Mouse (Mus musculus) MEL (cell line): ENCODE data around the gene Tex9. TPM values are rescaled to one million over a fixed set of nuclear protein-coding genes. Genes with fewer than 3 reads are reported as not detected.

Source experiments
- DNase-seq: peaks from one replicate; pipeline ENCODE4 v3.0.0; 2011; ENCODE audit warnings: low read depth, low spot score
- H3K27ac ChIP-seq: 2 replicates; pipeline ENCODE4 v1.5.1; 2012; ENCODE audit warnings: low read depth, mild to moderate bottlenecking, control low read depth, low read length, moderate library complexity; ENCODE audit not compliant: control insufficient read depth
- H3K27me3 ChIP-seq, 2 experiments: fragments of 150-350 bp in 1 of 2; sonication (generic) in 1 of 2; 2 replicates each; pipeline ENCODE4 v1.6.1; 2012; ENCODE audit warnings: low read length in 2 of 2, mild to moderate bottlenecking in 2 of 2, improper control_type of control experiment in 1 of 2, moderate library complexity in 1 of 2; ENCODE audit not compliant: insufficient read depth in 2 of 2, control insufficient read depth in 1 of 2
- H3K36me3 ChIP-seq, 2 experiments: 2 replicates each; pipeline ENCODE4 v1.6.1; 2012 to 2014; ENCODE audit warnings: low read length in 2 of 2, improper control_type of control experiment in 1 of 2, inconsistent platforms in 1 of 2, mild to moderate bottlenecking in 1 of 2; ENCODE audit not compliant: insufficient read depth in 2 of 2, control insufficient read depth in 1 of 2
- H3K4me1 ChIP-seq, 2 experiments: fragments of 150-350 bp in 1 of 2; sonication (generic) in 1 of 2; 2 replicates each; pipeline ENCODE4 v1.6.1; 2012; ENCODE audit warnings: low read length in 2 of 2, improper control_type of control experiment in 1 of 2, mild to moderate bottlenecking in 1 of 2; ENCODE audit not compliant: insufficient read depth in 2 of 2, control insufficient read depth in 1 of 2
- H3K4me3 ChIP-seq, 2 experiments: fragments of 150-350 bp in 1 of 2; sonication (generic) in 1 of 2; 2 replicates each; pipeline ENCODE4 v1.5.1; 2012; ENCODE audit warnings: low read depth in 2 of 2, low read length in 2 of 2, mild to moderate bottlenecking in 2 of 2, moderate library complexity in 2 of 2, control low read depth in 1 of 2, improper control_type of control experiment in 1 of 2; ENCODE audit not compliant: control insufficient read depth in 1 of 2, insufficient read depth in 1 of 2
- H3K79me2 ChIP-seq: 2 replicates; pipeline ENCODE4 v1.6.1; 2012; ENCODE audit warnings: mild to moderate bottlenecking, low read length, moderate library complexity; ENCODE audit not compliant: control insufficient read depth, poor library complexity, insufficient read depth
- H3K9ac ChIP-seq: 2 replicates; pipeline ENCODE4 v1.6.1; 2012; ENCODE audit warnings: low read depth, mild to moderate bottlenecking, control low read depth, low read length, moderate library complexity; ENCODE audit not compliant: control insufficient read depth, poor library complexity, severe bottlenecking
- H3K9me3 ChIP-seq: fragments of 150-350 bp; sonication (generic); replicated peaks from 2 replicates; pipeline ENCODE4 v1.6.1; 2012; ENCODE audit warnings: mild to moderate bottlenecking, low read length, improper control_type of control experiment, moderate library complexity; ENCODE audit not compliant: insufficient read depth
- BHLHE40 ChIP-seq: IDR thresholded peaks from 2 replicates; pipeline ENCODE4 v1.6.1; 2012; ENCODE audit warnings: low read depth, mild to moderate bottlenecking, inconsistent platforms, low read length, improper control_type of control experiment, borderline replicate concordance
- CHD1 ChIP-seq: IDR thresholded peaks from 2 replicates; pipeline ENCODE4 v1.6.1; 2012; ENCODE audit warnings: low read depth, mild to moderate bottlenecking, inconsistent platforms, low read length, improper control_type of control experiment
- CHD2 ChIP-seq: IDR thresholded peaks from 2 replicates; pipeline ENCODE4 v1.6.1; 2011; ENCODE audit warnings: low read length, improper control_type of control experiment
- CTCF ChIP-seq, 3 experiments: IDR thresholded peaks in 2 of 3; conservative IDR thresholded peaks in 1 of 3; 2 replicates each; pipeline ENCODE4 v1.5.1; 2011 to 2012; ENCODE audit warnings: low read length in 3 of 3, low read depth in 2 of 3, mild to moderate bottlenecking in 2 of 3, improper control_type of control experiment in 1 of 3, inconsistent platforms in 1 of 3, mixed read lengths in 1 of 3, moderate library complexity in 1 of 3; ENCODE audit not compliant: control insufficient read depth in 1 of 3, insufficient read depth in 1 of 3, poor library complexity in 1 of 3, severe bottlenecking in 1 of 3
- E2F4 ChIP-seq: IDR thresholded peaks from 2 replicates; pipeline ENCODE4 v1.6.1; 2011; ENCODE audit warnings: low read depth, low read length, improper control_type of control experiment, borderline replicate concordance
- ELF1 ChIP-seq: IDR thresholded peaks from 2 replicates; pipeline ENCODE4 v1.6.1; 2014; ENCODE audit warnings: low read depth, mild to moderate bottlenecking, inconsistent platforms, low read length, improper control_type of control experiment, moderate library complexity
- EP300 ChIP-seq, 2 experiments: IDR thresholded peaks; 2 replicates each; pipeline ENCODE4 v1.6.1; 2011; ENCODE audit warnings: improper control_type of control experiment in 2 of 2, low read length in 2 of 2, low read depth in 1 of 2, mild to moderate bottlenecking in 1 of 2
- ETS1 ChIP-seq: IDR thresholded peaks from 2 replicates; pipeline ENCODE4 v1.6.1; 2012; ENCODE audit warnings: low read depth, mild to moderate bottlenecking, inconsistent platforms, low read length, improper control_type of control experiment, moderate library complexity
- GABPA ChIP-seq: IDR thresholded peaks from 2 replicates; pipeline ENCODE4 v1.6.1; 2012; ENCODE audit warnings: low read depth, mild to moderate bottlenecking, inconsistent platforms, low read length, improper control_type of control experiment, moderate library complexity
- GATA1 ChIP-seq: IDR thresholded peaks from 2 replicates; pipeline ENCODE4 v1.6.1; 2011; ENCODE audit warnings: low read depth, low read length, improper control_type of control experiment
- HCFC1 ChIP-seq: IDR thresholded peaks from 2 replicates; pipeline ENCODE4 v1.6.1; 2012; ENCODE audit warnings: low read depth, mild to moderate bottlenecking, inconsistent platforms, low read length, improper control_type of control experiment, moderate library complexity
- JUND ChIP-seq: IDR thresholded peaks from 2 replicates; pipeline ENCODE4 v1.6.1; 2011; ENCODE audit warnings: low read depth, mild to moderate bottlenecking, improper control_type of control experiment, low read length
- MAFK ChIP-seq: IDR thresholded peaks from 2 replicates; pipeline ENCODE4 v1.6.1; 2011; ENCODE audit warnings: low read depth, mild to moderate bottlenecking, low read length, improper control_type of control experiment, borderline replicate concordance
- MAX ChIP-seq: IDR thresholded peaks from 2 replicates; pipeline ENCODE4 v1.6.1; 2011; ENCODE audit warnings: low read length, improper control_type of control experiment
- MAZ ChIP-seq: IDR thresholded peaks from 2 replicates; pipeline ENCODE4 v1.6.1; 2012; ENCODE audit warnings: low read depth, mild to moderate bottlenecking, inconsistent platforms, low read length, improper control_type of control experiment
- MXI1 ChIP-seq: IDR thresholded peaks from 2 replicates; pipeline ENCODE4 v1.6.1; 2011; ENCODE audit warnings: mild to moderate bottlenecking, low read depth, low read length, improper control_type of control experiment
- MYB ChIP-seq: IDR thresholded peaks from 2 replicates; pipeline ENCODE4 v1.6.1; 2011; ENCODE audit warnings: mild to moderate bottlenecking, low read depth, low read length, improper control_type of control experiment
- MYC ChIP-seq: IDR thresholded peaks from 2 replicates; pipeline ENCODE4 v1.6.1; 2011; ENCODE audit warnings: low read depth, mild to moderate bottlenecking, low read length, improper control_type of control experiment, moderate library complexity
- NELFE ChIP-seq: IDR thresholded peaks from 2 replicates; pipeline ENCODE4 v1.6.1; 2011; ENCODE audit warnings: low read depth, low read length, improper control_type of control experiment
- NRF1 ChIP-seq: IDR thresholded peaks from 2 replicates; pipeline ENCODE4 v1.6.1; 2014; ENCODE audit warnings: low read depth, mild to moderate bottlenecking, inconsistent platforms, low read length, improper control_type of control experiment, moderate library complexity; ENCODE audit not compliant: poor library complexity, insufficient read depth, severe bottlenecking
- POLR2A ChIP-seq, 2 experiments: IDR thresholded peaks; 2 replicates each; pipeline ENCODE4 v1.6.1; 2011 to 2012; ENCODE audit warnings: low read length in 2 of 2, mild to moderate bottlenecking in 2 of 2, control low read depth in 1 of 2, improper control_type of control experiment in 1 of 2, low read depth in 1 of 2, moderate library complexity in 1 of 2; ENCODE audit not compliant: control insufficient read depth in 1 of 2, insufficient read depth in 1 of 2, poor library complexity in 1 of 2
- POLR2AphosphoS2 ChIP-seq: IDR thresholded peaks from 2 replicates; pipeline ENCODE4 v1.6.1; 2011; ENCODE audit warnings: low read length, improper control_type of control experiment
- POLR2AphosphoS5 ChIP-seq: IDR thresholded peaks from 2 replicates; pipeline ENCODE4 v1.6.1; 2012; ENCODE audit warnings: low read depth, borderline replicate concordance, mild to moderate bottlenecking, inconsistent platforms, low read length, moderate library complexity, mixed read lengths
- RAD21 ChIP-seq: IDR thresholded peaks from 2 replicates; pipeline ENCODE4 v1.6.1; 2011; ENCODE audit warnings: mild to moderate bottlenecking, low read depth, low read length, improper control_type of control experiment
- SIN3A ChIP-seq: IDR thresholded peaks from 2 replicates; pipeline ENCODE4 v1.6.1; 2012; ENCODE audit warnings: low read length, improper control_type of control experiment, inconsistent platforms
- SMC3 ChIP-seq: IDR thresholded peaks from 2 replicates; pipeline ENCODE4 v1.6.1; 2011; ENCODE audit warnings: low read depth, low read length, improper control_type of control experiment
- TAL1 ChIP-seq: IDR thresholded peaks from 2 replicates; pipeline ENCODE4 v1.6.1; 2012; ENCODE audit warnings: mild to moderate bottlenecking, inconsistent platforms, low read length, moderate library complexity, mixed read lengths
- TBP ChIP-seq: IDR thresholded peaks from 2 replicates; pipeline ENCODE4 v1.8.0; 2011; ENCODE audit warnings: low read depth, low read length, improper control_type of control experiment
- UBTF ChIP-seq: IDR thresholded peaks from 2 replicates; pipeline ENCODE4 v1.6.1; 2012; ENCODE audit warnings: low read depth, mild to moderate bottlenecking, inconsistent platforms, low read length, improper control_type of control experiment, moderate library complexity, borderline replicate concordance; ENCODE audit not compliant: insufficient read depth
- USF1 ChIP-seq: IDR thresholded peaks from 2 replicates; pipeline ENCODE4 v1.6.1; 2014; ENCODE audit warnings: low read depth, mild to moderate bottlenecking, inconsistent platforms, low read length, improper control_type of control experiment, moderate library complexity
- USF2 ChIP-seq, 2 experiments: IDR thresholded peaks; 2 replicates each; pipeline ENCODE4 v1.6.1; 2011 to 2012; ENCODE audit warnings: improper control_type of control experiment in 2 of 2, low read length in 2 of 2, borderline replicate concordance in 1 of 2, inconsistent platforms in 1 of 2, low read depth in 1 of 2, mild to moderate bottlenecking in 1 of 2; ENCODE audit not compliant: insufficient read depth in 1 of 2
- ZC3H11A ChIP-seq: IDR thresholded peaks from 2 replicates; pipeline ENCODE4 v1.6.1; 2012; ENCODE audit warnings: low read depth, mild to moderate bottlenecking, inconsistent platforms, low read length, improper control_type of control experiment
- ZKSCAN1 ChIP-seq: IDR thresholded peaks from 2 replicates; pipeline ENCODE4 v1.6.1; 2012; ENCODE audit warnings: low read depth, mild to moderate bottlenecking, inconsistent platforms, low read length, improper control_type of control experiment, moderate library complexity
- ZMIZ1 ChIP-seq: IDR thresholded peaks from 2 replicates; pipeline ENCODE4 v1.6.1; 2012; ENCODE audit warnings: low read depth, mild to moderate bottlenecking, inconsistent platforms, low read length, improper control_type of control experiment, moderate library complexity
- ZNF384 ChIP-seq: IDR thresholded peaks from 2 replicates; pipeline ENCODE4 v1.6.1; 2012; ENCODE audit warnings: low read depth, mild to moderate bottlenecking, inconsistent platforms, low read length, improper control_type of control experiment
- polyA plus RNA-seq, 2 experiments: library from polyadenylated mRNA; stranded (reverse) in 1 of 2; unstranded in 1 of 2; fragments of >175 nt in 1 of 2; fragments of >200 nt in 1 of 2; gene quantifications; 2 replicates each; pipeline versions ENCODE4 v1.2.1 to v1.2.4; 2012; ENCODE audit warnings: low replicate concordance in 2 of 2, low read depth in 1 of 2; ENCODE audit not compliant: insufficient read length in 2 of 2, insufficient read depth in 1 of 2, missing spikeins in 1 of 2
- total RNA-seq: library from RNA; depleted of rRNA; stranded (reverse); fragments of 300-350 nt; gene quantifications from 2 replicates; pipeline ENCODE4 v1.2.3, GENCODE M21; 2012

The Tex9 gene
- total and polyA plus RNA-seq, 3 experiments = 7.0 to 17.1 TPM; not detected in 1

- peaks cover 12 to 13% of the 10 kb centered on the region in 2 experiments for H3K4me1 ChIP-seq
- peak overlapping the region; percentile 56 for H3K9ac ChIP-seq
- H3K27me3 ChIP-seq = no peaks in the 10 kb centered on the region
- peak overlapping the region; percentile 91 for H3K27ac ChIP-seq
- peaks cover 8 to 26% of the 10 kb centered on the region in 2 experiments for H3K36me3 ChIP-seq
- peaks cover 17% of the 10 kb centered on the region for H3K79me2 ChIP-seq
- no peaks in the 10 kb centered on the region for H3K9me3 ChIP-seq
- DNase-seq = peak; percentile 90
- H3K4me3 ChIP-seq = peak overlapping the region; percentile 34 to 41
- no peak for TF ChIP-seq JUND
- no peak for TF ChIP-seq ZKSCAN1
- no peak for TF ChIP-seq ZNF384
- TF ChIP-seq ETS1 = peak; percentile 85
- TF ChIP-seq POLR2A (IDR thresholded peaks at IDR 0.05; ENCODE audit: control insufficient read depth in 1 of 2, insufficient read depth in 1 of 2, low read depth in 1 of 2, low read length in 2 of 2, poor library complexity in 1 of 2) = peak in 1 of 2 experiments; percentile 66; a peak in 2 of 4 replicates
- peak; percentile 51 to 88 for TF ChIP-seq EP300 (IDR thresholded peaks at IDR 0.05; ENCODE audit: low read depth in 1 of 2, low read length in 2 of 2)
- TF ChIP-seq SMC3 = no peak
- TF ChIP-seq CTCF (IDR thresholded peaks at IDR 0.05 in 2 of 3, conservative IDR thresholded peaks at IDR 0.05 in 1 of 3; ENCODE audit: control insufficient read depth in 1 of 3, insufficient read depth in 1 of 3, low read depth in 2 of 3, low read length in 3 of 3, poor library complexity in 1 of 3, severe bottlenecking in 1 of 3) = no peak
- peak; percentile 43; the same call in 1 of the 2 replicates for TF ChIP-seq TAL1
- TF ChIP-seq MXI1 = no peak; the same call in 1 of the 2 replicates
- TF ChIP-seq NELFE = no peak; the same call in 1 of the 2 replicates
- no peak; the same call in 1 of the 2 replicates for TF ChIP-seq MYC
- TF ChIP-seq MYB = no peak
- 0 out of 2 replicates have a peak, but pooled peaks have one; percentile 15 for TF ChIP-seq BHLHE40
- no peak for TF ChIP-seq POLR2AphosphoS5
- TF ChIP-seq UBTF = no peak
- TF ChIP-seq USF1 = no peak
- no peak for TF ChIP-seq USF2 (IDR thresholded peaks at IDR 0.05; ENCODE audit: borderline replicate concordance in 1 of 2, insufficient read depth in 1 of 2, low read depth in 1 of 2, low read length in 2 of 2)
- TF ChIP-seq MAZ = peak; percentile 87; the same call in 1 of the 2 replicates
- TF ChIP-seq TBP = peak; percentile 98
- TF ChIP-seq MAFK = peak; percentile 65; the same call in 1 of the 2 replicates
- no peak for TF ChIP-seq RAD21
- TF ChIP-seq ELF1 = no peak
- TF ChIP-seq MAX = no peak
- peak; percentile 64; the same call in 1 of the 2 replicates for TF ChIP-seq ZMIZ1
- TF ChIP-seq GATA1 = peak; percentile 86
- TF ChIP-seq ZC3H11A = no peak
- peak; percentile 76 for TF ChIP-seq SIN3A
- no peak for TF ChIP-seq CHD1
- no peak for TF ChIP-seq NRF1
- TF ChIP-seq HCFC1 = no peak
- no peak for TF ChIP-seq E2F4
- no peak; the same call in 1 of the 2 replicates for TF ChIP-seq GABPA
- TF ChIP-seq POLR2AphosphoS2 = peak; percentile 36; the same call in 1 of the 2 replicates
- peak; percentile 40; the same call in 1 of the 2 replicates for TF ChIP-seq CHD2
These were observed 50.8 kb downstream of the Tex9 start for GRCm38 (mm10) chr9:72440948-72441926.
